Mouse (Mus musculus) liver, embryonic 16.5 days (tissue): Measurements from ENCODE around the gene Fblim1. TPM values are rescaled to one million over a fixed set of nuclear protein-coding genes. Genes with fewer than 3 reads are reported as not detected.

Experiments used
- ATAC-seq: fragments of 200-750 bp; cut with Nextera tagmentation; 2 replicates; pipeline ENCODE4 v1.8.0; 2017; ENCODE audit warnings: low read depth, mild to moderate bottlenecking, moderate number of reproducible peaks, moderate library complexity
- H3K27ac ChIP-seq: fragments of 300-500 bp; sonication (generic); 2 replicates; pipeline ENCODE4 v1.5.1; 2014; ENCODE audit warnings: mild to moderate bottlenecking, low read length
- H3K27me3 ChIP-seq: fragments of 300-500 bp; sonication (generic); 2 replicates; pipeline ENCODE4 v1.6.1; 2014; ENCODE audit warnings: low read depth, low read length, mixed read lengths; ENCODE audit not compliant: control insufficient read depth, insufficient read depth
- H3K36me3 ChIP-seq: fragments of 300-500 bp; sonication (generic); 2 replicates; pipeline ENCODE4 v1.6.1; 2014; ENCODE audit warnings: mild to moderate bottlenecking; ENCODE audit not compliant: control insufficient read depth, insufficient read depth
- H3K4me1 ChIP-seq: fragments of 300-500 bp; sonication (generic); 2 replicates; pipeline ENCODE4 v1.6.1; 2014; ENCODE audit warnings: low read depth, low read length, mixed read lengths; ENCODE audit not compliant: control insufficient read depth
- H3K4me2 ChIP-seq: fragments of 300-500 bp; sonication (generic); 2 replicates; pipeline ENCODE4 v1.6.1; 2014; ENCODE audit warnings: low read depth, low read length, mixed read lengths
- H3K4me3 ChIP-seq: fragments of 300-500 bp; sonication (generic); 2 replicates; pipeline ENCODE4 v1.5.1; 2014; ENCODE audit warnings: low read depth, mild to moderate bottlenecking, low read length
- H3K9ac ChIP-seq: fragments of 300-500 bp; sonication (generic); 2 replicates; pipeline ENCODE4 v1.6.1; 2014; ENCODE audit warnings: low read depth, low read length
- H3K9me3 ChIP-seq: fragments of 300-500 bp; sonication (generic); replicated peaks from 2 replicates; pipeline ENCODE4 v1.6.1; 2016; ENCODE audit warnings: low read length; ENCODE audit not compliant: control insufficient read depth
- WGBS: fragments of 180-500 bp; shearing (Covaris S2); extraction: QIAGEN DNeasy Blood & Tissue Kit; methylation state at CpG from one replicate; pipeline ENCODE4 v1.1.7; 2014; ENCODE audit not compliant: insufficient replicate concordance; 5-methylcytosine and 5-hydroxymethylcytosine counted together
- polyA plus RNA-seq: library from polyadenylated mRNA; unstranded; fragments of >200 nt; fragmentation: Nextera tagmentation; extraction: Ambion mirVana; gene quantifications from 2 replicates; pipeline ENCODE4 v1.2.1, GENCODE M21; 2015

Gene Fblim1
- polyA plus RNA-seq, 1 experiment from 2014 or later: 2.3 TPM

DNA sequence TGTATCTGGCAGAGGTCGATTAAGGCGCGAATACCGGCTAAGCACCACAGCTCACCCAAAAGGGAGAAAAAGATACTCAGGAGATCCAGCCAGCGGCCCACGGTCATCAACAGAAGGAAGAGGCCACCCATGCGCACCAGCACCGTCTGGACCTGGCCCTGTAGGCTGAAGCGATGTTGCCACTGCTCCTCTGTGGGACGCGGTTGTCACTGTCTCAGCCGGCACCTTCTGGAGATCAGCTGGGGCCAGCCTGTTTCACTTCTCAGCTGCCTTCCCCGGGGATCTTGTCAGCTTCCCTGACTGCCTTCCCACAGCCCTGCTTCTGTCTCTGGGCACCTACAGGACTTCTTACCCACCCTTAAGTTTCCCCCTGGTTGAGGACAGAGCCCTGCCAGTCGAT, 9.1 kb upstream of the Fblim1 start:
- Histone ChIP-seq H3K27me3 (no peaks in the 10 kb centered on the region; the same call in 1 of the 2 replicates), H3K27ac (no peak overlapping the region), H3K4me1 (peaks cover 12% of the 10 kb centered on the region), H3K4me2 (no peak overlapping the region), H3K36me3 (no peaks in the 10 kb centered on the region), H3K9me3 (no peaks in the 10 kb centered on the region), H3K9ac (no peak overlapping the region), H3K4me3 (no peak overlapping the region)
- ATAC-seq: no peak
- WGBS: 70% methylated on average over 14 of the region's 14 CpGs

DNA sequence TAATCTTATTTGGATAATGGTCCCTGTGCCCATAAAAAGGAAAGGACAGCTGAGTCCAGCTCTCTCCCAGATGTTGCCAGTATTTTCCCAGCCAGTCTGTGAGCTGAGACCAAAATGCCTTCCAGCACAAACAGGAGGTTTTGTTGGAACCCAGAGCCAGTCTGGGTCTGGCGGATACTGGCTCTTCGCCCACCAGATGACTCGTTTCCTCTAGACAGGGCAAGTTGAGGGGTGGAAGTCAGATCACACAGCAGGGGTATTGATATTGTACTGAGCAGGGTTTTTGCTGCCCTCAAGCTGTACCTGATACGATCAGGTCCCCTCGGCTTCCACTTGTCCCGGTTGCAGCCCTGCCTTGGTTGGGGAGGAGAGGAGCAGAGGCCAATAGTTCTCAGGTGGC, 3.6 kb upstream of the Fblim1 start:
- Histone ChIP-seq H3K4me3 (no peak overlapping the region), H3K27ac (no peak overlapping the region), H3K27me3 (no peaks in the 10 kb centered on the region), H3K4me1 (no peaks in the 10 kb centered on the region), H3K9ac (no peak overlapping the region), H3K4me2 (no peak overlapping the region), H3K9me3 (no peaks in the 10 kb centered on the region), H3K36me3 (no peaks in the 10 kb centered on the region)
- WGBS: 55% methylated on average over 6 of the region's 6 CpGs
- ATAC-seq: no peak

DNA sequence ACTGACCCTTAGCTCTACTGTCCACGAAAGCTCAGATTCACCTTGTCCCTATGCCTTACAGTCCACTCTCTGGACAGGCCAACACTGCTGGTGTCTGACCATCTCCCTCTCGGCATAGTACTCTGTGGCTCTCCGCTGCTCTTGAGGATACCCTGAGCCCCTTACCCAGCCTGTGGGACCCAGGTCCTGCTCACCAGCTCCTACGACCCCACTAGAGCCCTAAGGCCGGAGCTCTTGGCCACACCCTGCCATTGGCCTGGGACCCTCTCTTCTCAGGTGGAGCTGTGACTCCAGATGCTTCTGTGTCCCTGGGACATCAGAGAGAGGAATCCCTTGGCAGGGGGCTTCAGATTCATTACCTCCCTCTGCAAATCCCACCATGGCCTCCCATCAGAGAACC, 475 bp downstream of the Fblim1 start:
- 66% methylated on average over 5 of the region's 5 CpGs for whole genome bisulfite sequencing
- Histone ChIP-seq H3K4me1 (no peaks in the 10 kb centered on the region), H3K4me3 (no peak overlapping the region), H3K9me3 (no peaks in the 10 kb centered on the region), H3K4me2 (no peak overlapping the region), H3K27ac (no peak overlapping the region), H3K36me3 (no peaks in the 10 kb centered on the region), H3K27me3 (peaks cover 3% of the 10 kb centered on the region), H3K9ac (no peak overlapping the region)
- ATAC-seq: no peak

DNA sequence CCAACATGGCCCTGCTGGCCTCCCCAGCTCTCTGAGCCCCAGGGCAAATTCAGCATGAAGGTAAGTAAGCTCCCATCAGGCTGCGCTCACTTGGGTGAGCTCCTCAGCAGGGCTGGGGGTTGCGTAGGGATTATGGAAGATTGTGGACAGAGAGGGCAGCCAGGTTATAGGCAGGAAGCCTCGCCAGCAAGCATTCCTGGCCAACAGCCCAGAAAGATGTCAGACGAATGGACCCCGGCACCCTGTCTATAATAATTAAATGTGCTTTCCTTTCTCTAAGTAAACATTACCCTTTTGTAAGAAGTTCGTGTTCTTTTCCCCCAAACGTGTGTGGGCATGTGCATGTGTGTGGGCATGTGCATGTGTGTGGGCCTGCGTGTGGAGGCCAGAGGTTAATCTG, 1.4 kb downstream of the Fblim1 start:
- whole genome bisulfite sequencing: 56% methylated on average over 8 of the region's 8 CpGs
- no peaks in the 10 kb centered on the region for H3K36me3 ChIP-seq
- no peak overlapping the region for H3K4me2 ChIP-seq
- no peak; the same call in 1 of the 2 replicates for ATAC-seq
- no peak overlapping the region for H3K4me3 ChIP-seq
- peaks cover 12% of the 10 kb centered on the region for H3K27me3 ChIP-seq
- no peaks in the 10 kb centered on the region for H3K9me3 ChIP-seq
- no peaks in the 10 kb centered on the region; the same call in 1 of the 2 replicates for H3K4me1 ChIP-seq
- no peak overlapping the region for H3K9ac ChIP-seq
- no peak overlapping the region for H3K27ac ChIP-seq

DNA sequence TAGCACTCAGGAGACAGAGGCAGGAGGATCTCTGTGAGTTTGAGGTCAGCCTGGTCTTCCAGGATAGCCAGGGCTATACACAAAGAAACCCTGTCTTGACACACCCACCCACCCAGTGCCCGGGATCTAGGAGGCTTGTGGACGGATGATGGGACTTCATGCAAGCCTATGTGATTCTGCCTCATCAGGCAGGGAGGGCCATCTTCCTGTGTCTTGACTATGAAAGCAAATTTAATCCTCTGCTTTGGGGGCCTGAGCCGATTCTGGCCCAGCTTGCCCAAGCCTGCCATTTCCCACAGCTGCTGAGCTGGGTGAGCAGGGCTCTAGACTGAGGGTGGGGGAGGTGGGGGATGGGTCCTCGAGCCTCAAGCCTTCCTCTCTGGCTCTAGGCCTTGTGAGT, 2.0 kb downstream of the Fblim1 start:
- 54% methylated on average over 4 of the region's 4 CpGs for WGBS
- Histone ChIP-seq H3K4me2 (no peak overlapping the region), H3K9me3 (no peaks in the 10 kb centered on the region), H3K36me3 (no peaks in the 10 kb centered on the region), H3K4me1 (no peaks in the 10 kb centered on the region; the same call in 1 of the 2 replicates), H3K27ac (no peak overlapping the region), H3K4me3 (no peak overlapping the region), H3K27me3 (peaks cover 18% of the 10 kb centered on the region), H3K9ac (no peak overlapping the region)
- no peak for ATAC-seq

DNA sequence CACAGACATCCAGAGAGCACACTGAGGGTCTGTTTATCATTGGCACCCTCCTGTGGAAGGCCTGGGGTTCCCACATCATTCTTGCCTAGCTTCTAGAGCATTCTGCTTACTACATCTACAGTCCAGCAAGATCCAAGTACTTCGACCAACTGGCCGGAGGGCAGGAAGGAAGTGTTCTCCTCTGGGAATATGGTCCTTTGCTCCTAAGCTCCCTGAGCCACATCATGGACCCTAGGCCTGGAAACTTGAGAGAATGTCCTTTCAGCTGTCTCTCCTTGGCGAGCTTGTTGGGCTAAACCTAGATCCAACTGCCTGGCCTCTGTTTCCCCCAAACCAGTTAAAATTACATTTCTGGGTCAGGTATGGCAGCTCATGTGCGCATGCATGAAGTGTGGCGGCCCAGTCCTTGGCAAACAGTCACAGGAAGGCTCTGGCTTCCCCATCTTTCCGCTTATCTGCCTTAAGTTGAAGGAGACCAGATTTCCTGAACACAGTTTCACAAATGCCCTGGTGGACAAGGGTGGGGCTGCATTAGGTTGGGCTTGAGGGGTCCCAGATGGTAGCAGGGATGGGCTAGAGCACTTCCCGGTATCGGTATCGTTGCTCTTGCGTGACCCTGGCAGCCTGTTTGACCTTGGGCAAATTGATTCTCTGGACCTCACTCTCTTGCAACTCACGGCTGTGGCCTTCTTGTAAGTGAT, 3.2 kb downstream of the Fblim1 start:
- H3K27me3 ChIP-seq: peaks cover 29% of the 10 kb centered on the region
- no peak overlapping the region for H3K9ac ChIP-seq
- no peak overlapping the region for H3K4me2 ChIP-seq
- H3K27ac ChIP-seq: no peak overlapping the region
- ATAC-seq: no peak
- no peak overlapping the region for H3K4me3 ChIP-seq
- WGBS: 50% methylated on average over 11 of the region's 11 CpGs
- no peaks in the 10 kb centered on the region for H3K36me3 ChIP-seq
- H3K4me1 ChIP-seq: no peaks in the 10 kb centered on the region; the same call in 1 of the 2 replicates
- H3K9me3 ChIP-seq: no peaks in the 10 kb centered on the region

DNA sequence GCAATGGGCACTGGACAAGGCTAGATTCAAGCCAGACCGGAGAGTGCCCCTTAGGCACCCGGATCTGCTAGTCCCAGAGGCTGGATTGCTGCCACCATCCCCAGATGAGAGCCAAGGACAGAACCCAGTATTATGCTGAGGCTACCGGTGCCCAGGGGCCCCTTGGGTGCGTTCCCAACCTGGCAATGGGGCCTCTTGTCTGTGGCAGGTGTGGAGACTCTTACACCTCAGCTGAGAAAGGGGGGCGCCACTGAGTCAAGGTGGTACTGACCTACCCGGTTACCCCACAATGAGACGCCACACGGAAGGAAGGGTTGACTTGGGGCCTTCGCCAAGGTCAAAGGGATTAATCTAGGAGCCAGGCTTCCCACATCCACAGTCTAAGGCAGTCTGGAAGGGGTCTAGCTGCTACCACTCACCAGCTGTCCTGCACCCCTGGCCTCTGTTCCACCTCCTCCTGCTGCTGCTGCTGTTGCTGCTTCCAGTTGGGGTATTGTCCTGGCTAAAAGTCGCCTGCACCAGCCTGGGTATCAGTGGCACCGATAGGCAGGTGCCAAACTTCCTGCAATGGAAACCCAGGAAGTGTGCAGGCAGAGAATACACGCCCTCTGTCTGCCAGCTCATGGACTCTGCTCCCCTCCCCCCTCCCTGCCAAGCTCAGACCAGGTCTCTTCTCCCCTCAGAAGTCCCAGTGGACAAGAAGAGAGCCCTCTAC, 4.6 kb downstream of the Fblim1 start:
- no peak overlapping the region for H3K9ac ChIP-seq
- H3K36me3 ChIP-seq: no peaks in the 10 kb centered on the region
- no peak overlapping the region for H3K4me2 ChIP-seq
- no peaks in the 10 kb centered on the region for H3K9me3 ChIP-seq
- no peak overlapping the region for H3K27ac ChIP-seq
- peaks cover 35% of the 10 kb centered on the region for H3K27me3 ChIP-seq
- H3K4me3 ChIP-seq: no peak overlapping the region
- no peak for ATAC-seq
- no peaks in the 10 kb centered on the region; the same call in 1 of the 2 replicates for H3K4me1 ChIP-seq
- WGBS: 61% methylated on average over 12 of the region's 12 CpGs

DNA sequence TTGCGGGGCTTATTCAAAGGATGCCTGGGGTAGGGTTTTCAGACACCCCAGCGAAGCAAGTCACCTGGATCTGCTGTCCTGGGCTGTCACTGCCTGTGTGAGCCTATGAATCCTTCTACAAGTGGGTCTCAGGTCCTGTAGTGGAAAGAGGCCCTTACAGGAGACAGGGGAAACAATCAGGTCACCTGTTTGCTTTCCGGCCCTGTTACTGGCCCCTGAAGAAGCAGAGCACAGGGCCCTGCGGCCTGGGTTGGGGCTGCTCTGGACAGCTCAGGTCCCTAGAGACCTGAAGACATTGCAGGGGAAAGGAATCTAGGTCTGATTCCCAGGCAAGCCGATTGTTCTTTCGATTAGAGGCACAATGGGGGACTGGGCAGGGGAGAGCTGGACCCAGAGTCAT, 5.5 kb downstream of the Fblim1 start:
- Histone ChIP-seq H3K27me3 (peaks cover 35% of the 10 kb centered on the region), H3K9ac (no peak overlapping the region), H3K4me1 (no peaks in the 10 kb centered on the region; the same call in 1 of the 2 replicates), H3K27ac (no peak overlapping the region), H3K9me3 (no peaks in the 10 kb centered on the region), H3K36me3 (no peaks in the 10 kb centered on the region), H3K4me3 (no peak overlapping the region), H3K4me2 (no peak overlapping the region)
- ATAC-seq: no peak
- WGBS: 36% methylated on average over 6 of the region's 6 CpGs
